Mouse (Mus musculus) liver, postnatal 0 days (tissue): ENCODE measurements around the gene Hykk.

Experiments
- CTCF ChIP-seq: sonication (generic); IDR thresholded peaks from 2 replicates; pipeline ENCODE4 v1.5.1; 2016; ENCODE audit warnings: antibody characterized with exemption, low read depth
- EP300 ChIP-seq: IDR thresholded peaks from 2 replicates; pipeline ENCODE4 v1.6.1; 2016; ENCODE audit warnings: antibody characterized with exemption, low read depth, mild to moderate bottlenecking

- TF ChIP-seq CTCF (no peak), EP300 (no peak)
These were observed 44.0 kb downstream of the Hykk start for GRCm38 (mm10) chr9:54961059-54961458.
